In the genomic region with DNA sequence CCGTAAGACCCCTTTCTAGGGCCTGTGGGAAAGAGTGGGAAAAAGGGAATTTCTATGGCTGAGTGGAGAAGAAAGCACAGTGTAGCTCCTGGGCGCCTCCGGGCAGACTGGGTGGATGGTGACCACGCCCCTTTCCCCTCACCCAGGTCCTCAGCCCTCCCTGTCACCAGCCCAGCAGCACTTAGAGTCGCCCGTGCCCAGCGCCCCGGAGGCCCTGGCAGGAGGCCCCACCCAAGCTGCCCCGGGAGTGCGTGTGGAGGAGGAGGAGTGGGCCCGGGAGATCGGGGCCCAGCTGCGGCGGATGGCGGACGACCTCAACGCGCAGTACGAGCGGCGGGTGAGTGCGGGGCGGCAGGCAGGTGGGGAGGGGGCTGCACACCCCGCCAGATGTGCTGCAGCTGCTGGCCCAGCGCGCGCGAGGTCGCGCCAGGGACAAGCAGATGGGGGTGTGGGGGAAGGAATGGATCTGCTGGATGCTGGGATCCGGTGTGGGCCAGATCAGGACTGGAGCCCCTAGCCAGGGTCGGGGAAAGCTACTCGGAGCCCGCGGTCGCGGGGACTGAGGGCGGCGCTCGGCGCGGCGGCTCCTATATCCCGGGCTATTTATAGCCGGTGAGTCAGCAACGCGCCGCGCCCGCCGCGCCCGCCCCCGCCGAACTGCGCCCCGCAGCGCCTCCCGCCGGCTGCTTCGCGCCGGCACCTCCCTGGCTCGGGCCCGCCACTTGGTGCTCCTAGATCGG, we compare ENCODE assay signal across 8 mouse cellular contexts. TPM values are rescaled to one million over a fixed set of nuclear protein-coding genes. Genes with fewer than 3 reads are reported as not detected.
DNase-seq lines count a peak whose midpoint lies in the region; ATAC-seq lines count a peak whose summit lies in the region.

No protein-coding gene starts in this region.

- peak overlapping the region; percentile 75 for H3K27ac ChIP-seq in embryonic facial prominence, embryonic 11.5 days (replicated peaks; ENCODE audit: low read depth, low read length)
- peak overlapping the region; percentile 95 for H3K27ac ChIP-seq in limb, embryonic 15.5 days
- H3K27ac ChIP-seq in midbrain, embryonic 16.5 days (ENCODE audit: low read length), result peak overlapping the region; percentile 96

- peak overlapping the region; percentile 76 for H3K9ac ChIP-seq in embryonic facial prominence, embryonic 11.5 days (replicated peaks; ENCODE audit: low read length)
- H3K9ac ChIP-seq in limb, embryonic 15.5 days, result peak overlapping the region; percentile 73
- peak overlapping the region; percentile 93 for H3K9ac ChIP-seq in midbrain, embryonic 16.5 days (ENCODE audit: low read depth, low read length)

- H3K27me3 ChIP-seq in embryonic facial prominence, embryonic 11.5 days (ENCODE audit: control insufficient read depth, insufficient read depth, low read length), result peaks cover 11% of the 10 kb centered on the region; the same call in 1 of the 2 replicates
- peaks cover 17% of the 10 kb centered on the region for H3K27me3 ChIP-seq in limb, embryonic 15.5 days
- no peaks in the 10 kb centered on the region for H3K27me3 ChIP-seq in midbrain, embryonic 16.5 days (ENCODE audit: control insufficient read depth, insufficient read depth, low read depth, low read length)

- peak overlapping the region; percentile 100 for H3K4me2 ChIP-seq in embryonic facial prominence, embryonic 11.5 days (ENCODE audit: low read depth, low read length)
- H3K4me2 ChIP-seq in limb, embryonic 15.5 days, result peak overlapping the region; percentile 98
- peak overlapping the region; percentile 97 for H3K4me2 ChIP-seq in midbrain, embryonic 16.5 days (ENCODE audit: low read length)

- WGBS in embryonic facial prominence, embryonic 11.5 days, result under 1% methylated on average over 58 of the region's 66 CpGs
- 0% methylated on average over 61 of the region's 66 CpGs for WGBS in limb, embryonic 15.5 days
- under 1% methylated on average over 57 of the region's 66 CpGs for WGBS in midbrain, embryonic 16.5 days

- peak; percentile 46 for ATAC-seq in embryonic facial prominence, embryonic 11.5 days (replicated peaks; ENCODE audit: insufficient number of reproducible peaks, low FRiP score, low TSS enrichment, low read depth)
- peak; percentile 80 for ATAC-seq in limb, embryonic 15.5 days (ENCODE audit: insufficient number of reproducible peaks, low FRiP score, low TSS enrichment, low read depth)
- peak; percentile 56 for ATAC-seq in midbrain, embryonic 16.5 days

- peak; percentile 83 for DNase-seq in 3134 (ENCODE audit: extremely low read depth, insufficient read length, low spot score)
- DNase-seq in adrenal gland, postnatal 14 days, result peak; percentile 92
- DNase-seq in embryonic facial prominence, embryonic 11.5 days (ENCODE audit: low spot score), result peak; percentile 84
- DNase-seq in heart, adult 18-20 months, result peak; percentile 92
- DNase-seq in kidney, adult 18-20 months, result peak; percentile 76
- peak; percentile 80 to 89 for DNase-seq in spleen, postnatal 10 days (ENCODE audit: low spot score in 2 of 2)

- H3K9me3 ChIP-seq in embryonic facial prominence, embryonic 11.5 days (replicated peaks; ENCODE audit: control insufficient read depth, low read length), result no peaks in the 10 kb centered on the region
- H3K9me3 ChIP-seq in limb, embryonic 15.5 days, result no peaks in the 10 kb centered on the region
- H3K9me3 ChIP-seq in midbrain, embryonic 16.5 days (replicated peaks; ENCODE audit: control insufficient read depth, low read length, poor library complexity, severe bottlenecking), result no peaks in the 10 kb centered on the region

- no peaks in the 10 kb centered on the region for H3K36me3 ChIP-seq in embryonic facial prominence, embryonic 11.5 days (replicated peaks; ENCODE audit: control insufficient read depth, insufficient read depth, low read depth, low read length)
- H3K36me3 ChIP-seq in limb, embryonic 15.5 days, result no peaks in the 10 kb centered on the region
- peaks cover 11% of the 10 kb centered on the region for H3K36me3 ChIP-seq in midbrain, embryonic 16.5 days (ENCODE audit: control insufficient read depth, insufficient read depth, low read length)

- peak overlapping the region; percentile 71 for H3K4me3 ChIP-seq in embryonic facial prominence, embryonic 11.5 days (ENCODE audit: low read depth, low read length)
- H3K4me3 ChIP-seq in limb, embryonic 15.5 days, result peak overlapping the region; percentile 65
- H3K4me3 ChIP-seq in midbrain, embryonic 16.5 days (ENCODE audit: low read depth, low read length), result peak overlapping the region; percentile 78

- peaks cover 18% of the 10 kb centered on the region for H3K4me1 ChIP-seq in embryonic facial prominence, embryonic 11.5 days (ENCODE audit: control insufficient read depth, insufficient read depth, low read length)
- H3K4me1 ChIP-seq in limb, embryonic 15.5 days, result peaks cover 58% of the 10 kb centered on the region
- peaks cover 40% of the 10 kb centered on the region for H3K4me1 ChIP-seq in midbrain, embryonic 16.5 days (ENCODE audit: control insufficient read depth, insufficient read depth, low read length)

RNA-seq across cellular contexts. Expression of a gene that starts 5.5 kb away (rescaled TPM):
- total RNA-seq in adrenal gland, postnatal 14 days (2021), result 5.8 and 11.6 TPM in 2 replicates
- 4.6 and 5.9 TPM in 2 replicates for polyA plus RNA-seq in embryonic facial prominence, embryonic 11.5 days (2014; fragmentation: Nextera tagmentation; extraction: Ambion mirVana)
- total RNA-seq in heart, adult 18-20 months (2021), result 1 to 10 TPM; 3.8 to 5.6 TPM
- polyA plus RNA-seq in limb, embryonic 15.5 days (2015; fragmentation: Nextera tagmentation; extraction: Ambion mirVana), result 6.4 and 7.0 TPM in 2 replicates
- 30.0 and 31.3 TPM in 2 replicates for polyA plus RNA-seq in midbrain, embryonic 16.5 days (2015; fragmentation: Nextera tagmentation; extraction: Ambion mirVana)

RNA-seq across cellular contexts. Expression of a gene that starts 27.1 kb away (rescaled TPM):
- 68.1 and 75.4 TPM in 2 replicates for total RNA-seq in adrenal gland, postnatal 14 days (2021)
- polyA plus RNA-seq in embryonic facial prominence, embryonic 11.5 days (2014; fragmentation: Nextera tagmentation; extraction: Ambion mirVana), result 16.2 and 16.7 TPM in 2 replicates
- 10 to 100 TPM; 26.3 to 29.6 TPM for total RNA-seq in heart, adult 18-20 months (2021)
- polyA plus RNA-seq in limb, embryonic 15.5 days (2015; fragmentation: Nextera tagmentation; extraction: Ambion mirVana), result 26.6 and 27.0 TPM in 2 replicates
- polyA plus RNA-seq in midbrain, embryonic 16.5 days (2015; fragmentation: Nextera tagmentation; extraction: Ambion mirVana), result 22.1 and 25.4 TPM in 2 replicates

RNA-seq across cellular contexts. Expression of a gene that starts 40.2 kb away (rescaled TPM):
- 16.6 and 21.1 TPM in 2 replicates for total RNA-seq in adrenal gland, postnatal 14 days (2021)
- polyA plus RNA-seq in embryonic facial prominence, embryonic 11.5 days (2014; fragmentation: Nextera tagmentation; extraction: Ambion mirVana), result 9.3 TPM in 2 replicates
- 10 to 100 TPM; 15.3 to 16.2 TPM for total RNA-seq in heart, adult 18-20 months (2021)
- polyA plus RNA-seq in limb, embryonic 15.5 days (2015; fragmentation: Nextera tagmentation; extraction: Ambion mirVana), result 23.9 and 28.1 TPM in 2 replicates
- 44.5 and 49.3 TPM in 2 replicates for polyA plus RNA-seq in midbrain, embryonic 16.5 days (2015; fragmentation: Nextera tagmentation; extraction: Ambion mirVana)

RNA-seq across cellular contexts. Expression of a gene that starts 54.3 kb away (rescaled TPM):
- total RNA-seq in adrenal gland, postnatal 14 days (2021), result 3.3 and 5.5 TPM in 2 replicates
- polyA plus RNA-seq in embryonic facial prominence, embryonic 11.5 days (2014; fragmentation: Nextera tagmentation; extraction: Ambion mirVana), result 0.71 and 1.00 TPM in 2 replicates
- total RNA-seq in heart, adult 18-20 months (2021), result 1 to 10 TPM; 4.4 to 7.5 TPM
- polyA plus RNA-seq in limb, embryonic 15.5 days (2015; fragmentation: Nextera tagmentation; extraction: Ambion mirVana), result 5.3 and 5.4 TPM in 2 replicates
- polyA plus RNA-seq in midbrain, embryonic 16.5 days (2015; fragmentation: Nextera tagmentation; extraction: Ambion mirVana), result 1.2 and 1.5 TPM in 2 replicates

Comparison
In these comparisons a context has a peak if more than half of its experiments do, and no peak if none do; other contexts are left out.
1. Peak in every context shown above with its lines: DNase-seq, ATAC-seq, H3K4me3 ChIP-seq and H3K27ac ChIP-seq.